Mouse (Mus musculus) testis, adult 2 months (tissue): ENCODE results near the gene 2510039O18Rik.

Experiments
- CTCF ChIP-seq: fragments of 200-500 bp; IDR thresholded peaks from 2 replicates; pipeline ENCODE4 v1.5.1; 2012; ENCODE audit warnings: low read depth, mild to moderate bottlenecking, inconsistent platforms, low read length, moderate library complexity; ENCODE audit not compliant: control insufficient read depth, insufficient read depth, insufficient replicate concordance
- POLR2A ChIP-seq: fragments of 200-500 bp; IDR thresholded peaks from 2 replicates; pipeline ENCODE4 v1.6.1; 2012; ENCODE audit warnings: low read depth, mild to moderate bottlenecking, inconsistent platforms, low read length, moderate library complexity; ENCODE audit not compliant: control insufficient read depth

DNA sequence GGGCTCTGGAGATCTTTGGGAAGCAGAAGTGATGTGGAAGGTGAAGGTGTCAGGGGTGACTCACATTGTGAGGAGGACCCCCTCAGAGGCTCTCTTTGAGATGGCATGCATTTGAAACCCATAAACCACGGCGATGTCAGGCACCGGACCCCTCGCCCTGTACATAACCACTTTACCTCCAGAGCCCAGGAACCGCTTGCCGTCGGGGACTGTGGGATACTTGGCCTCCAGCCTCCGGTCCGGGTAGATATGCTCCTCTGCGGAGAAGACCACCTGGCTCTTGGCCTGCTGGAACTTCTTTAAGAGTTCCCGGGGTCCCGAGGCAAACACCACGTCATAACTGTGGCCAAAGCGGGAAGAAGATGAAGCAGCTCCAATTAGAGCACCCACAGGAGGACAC lies 9.7 kb upstream of the 2510039O18Rik start:
- TF ChIP-seq CTCF (no peak), POLR2A (no peak)
